ENCODE assay signal across 9 mouse cellular contexts in genomic region chr9:106421033-106421864, GRCm38 (mm10). TPM values are rescaled to one million over a fixed set of nuclear protein-coding genes. Genes with fewer than 3 reads are reported as not detected.
A peak's percentile ranks its signal among the peaks of the same experiment; 100 is the strongest.
DNase-seq lines count a peak whose midpoint lies in the region; ATAC-seq and TF ChIP-seq lines count a peak whose summit lies in the region.
"Had no signal": no experiment of that assay in that cellular context is flagged by ENCODE, and none has a peak within 500 bp of the region (broad histone marks: within the 10 kb centered on the region; RNA-seq: fewer than 3 reads in every experiment).

No protein-coding gene starts in this region.

- no peaks in the 10 kb centered on the region for H3K36me3 ChIP-seq in embryonic facial prominence, embryonic 14.5 days (ENCODE audit: control insufficient read depth, insufficient read depth, low read length)
- H3K36me3 ChIP-seq in hindbrain, postnatal 0 days (ENCODE audit: insufficient read depth, low read length), result no peaks in the 10 kb centered on the region
- H3K36me3 ChIP-seq in midbrain, embryonic 13.5 days, result no peaks in the 10 kb centered on the region
- H3K36me3 ChIP-seq: G1E had no signal

- no peaks in the 10 kb centered on the region for H3K9me3 ChIP-seq in embryonic facial prominence, embryonic 14.5 days (ENCODE audit: control insufficient read depth, low read length)
- no peaks in the 10 kb centered on the region for H3K9me3 ChIP-seq in hindbrain, postnatal 0 days (ENCODE audit: low read length)
- no peaks in the 10 kb centered on the region for H3K9me3 ChIP-seq in midbrain, embryonic 13.5 days
- H3K9me3 ChIP-seq: G1E had no signal

- peak overlapping the region; percentile 17; the same call in 1 of the 2 replicates for H3K4me3 ChIP-seq in embryonic facial prominence, embryonic 14.5 days (ENCODE audit: low read depth, low read length)
- H3K4me3 ChIP-seq in hindbrain, postnatal 0 days (ENCODE audit: low read length), result peak overlapping the region; percentile 1; the same call in 1 of the 2 replicates
- no peak overlapping the region; the same call in 1 of the 2 replicates for H3K4me3 ChIP-seq in midbrain, embryonic 13.5 days (replicated peaks)

- peak overlapping the region; percentile 30; the same call in 1 of the 2 replicates for H3K9ac ChIP-seq in embryonic facial prominence, embryonic 14.5 days (ENCODE audit: low read depth, low read length)
- 0 out of 2 replicates have a peak overlapping the region, but pooled peaks have one; percentile 13 for H3K9ac ChIP-seq in hindbrain, postnatal 0 days (replicated peaks; ENCODE audit: low read length)
- peak overlapping the region; percentile 14; the same call in 1 of the 2 replicates for H3K9ac ChIP-seq in midbrain, embryonic 13.5 days (replicated peaks)

- H3K4me1 ChIP-seq in embryonic facial prominence, embryonic 14.5 days (ENCODE audit: control insufficient read depth, insufficient read depth, low read length), result peaks cover 38% of the 10 kb centered on the region
- peaks cover 17% of the 10 kb centered on the region for H3K4me1 ChIP-seq in hindbrain, postnatal 0 days (ENCODE audit: insufficient read depth, low read length)
- H3K4me1 ChIP-seq in midbrain, embryonic 13.5 days (replicated peaks), result peaks cover 38% of the 10 kb centered on the region

- TF ChIP-seq CTCF in hindbrain, postnatal 0 days (IDR thresholded peaks at IDR 0.05; ENCODE audit: low read depth), result no peak

- 0 out of 2 replicates have a peak, but pooled peaks have one; percentile 3 for ATAC-seq in embryonic facial prominence, embryonic 14.5 days (ENCODE audit: low read depth)
- ATAC-seq in hindbrain, postnatal 0 days, result peak; percentile 57
- peak; percentile 37 for ATAC-seq in midbrain, embryonic 13.5 days

- H3K27ac ChIP-seq in embryonic facial prominence, embryonic 14.5 days (replicated peaks; ENCODE audit: low read depth, low read length), result peak overlapping the region; percentile 57
- H3K27ac ChIP-seq in hindbrain, postnatal 0 days, result peak overlapping the region; percentile 6; the same call in 1 of the 2 replicates
- H3K27ac ChIP-seq in midbrain, embryonic 13.5 days, result peak overlapping the region; percentile 80

- peak overlapping the region; percentile 50 for H3K4me2 ChIP-seq in embryonic facial prominence, embryonic 14.5 days (ENCODE audit: low read depth, low read length)
- H3K4me2 ChIP-seq in hindbrain, postnatal 0 days (ENCODE audit: low read depth, low read length), result peak overlapping the region; percentile 44
- peak overlapping the region; percentile 41 for H3K4me2 ChIP-seq in midbrain, embryonic 13.5 days (replicated peaks)

- 10% methylated on average over 16 of the region's 18 CpGs for WGBS in embryonic facial prominence, embryonic 14.5 days
- 9% methylated on average over 18 of the region's 18 CpGs for WGBS in hindbrain, postnatal 0 days
- WGBS in midbrain, embryonic 13.5 days, result 4% methylated on average over 18 of the region's 18 CpGs

- DNase-seq in kidney, adult 11 months, result peak; percentile 27
- DNase-seq in kidney, postnatal 25 days, result no peak
- no peak for DNase-seq in embryonic facial prominence, embryonic 14.5 days (ENCODE audit: low spot score)
- DNase-seq in hindbrain, postnatal 0 days (ENCODE audit: low spot score), result no peak
- DNase-seq in ovary, postnatal 36 days (ENCODE audit: low spot score), result no peak
- DNase-seq in left cerebral cortex, postnatal 14 days (ENCODE audit: low spot score in 2 of 2), result no peak
- no peak for DNase-seq in left cerebral cortex, postnatal 10 days (ENCODE audit: extremely low spot score in 1 of 2, low spot score in 2 of 2)

- H3K27me3 ChIP-seq in embryonic facial prominence, embryonic 14.5 days (replicated peaks; ENCODE audit: control insufficient read depth, insufficient read depth, low read length), result no peaks in the 10 kb centered on the region
- no peaks in the 10 kb centered on the region for H3K27me3 ChIP-seq in hindbrain, postnatal 0 days (ENCODE audit: insufficient read depth, low read length)
- H3K27me3 ChIP-seq in midbrain, embryonic 13.5 days, result 0 out of 2 replicates have a peak, but pooled peaks cover 5% of the 10 kb centered on the region

- intact Hi-C loops in left cerebral cortex, postnatal 14 days (cut with DNase I), result loop anchor here (1.0 to 10.0 kb wide), 4 partner anchors 52 to 216 kb away; partner anchors contain the start of genes Dusp7 and Twf2
- intact Hi-C loops in left cerebral cortex, postnatal 10 days (cut with DNase I), result loop anchor here (1.0 to 10.0 kb wide), 4 partner anchors 52 to 246 kb away; partner anchors contain the start of genes Dusp7 and Wdr82

RNA-seq across cellular contexts. Expression of gene Rpl29, which starts 8.0 kb away (rescaled TPM):
- 1,079 and 1,109 TPM in 2 replicates for polyA plus RNA-seq in embryonic facial prominence, embryonic 14.5 days (2014; fragmentation: Nextera tagmentation; extraction: Ambion mirVana)
- total RNA-seq in hindbrain, postnatal 0 days (2014; rRNA removed), result 691 and 792 TPM in 2 replicates
- polyA plus RNA-seq in hindbrain, postnatal 0 days (2015; fragmentation: Nextera tagmentation; extraction: Ambion mirVana), result 689 and 691 TPM in 2 replicates
- 676 and 681 TPM in 2 replicates for polyA plus RNA-seq in midbrain, embryonic 13.5 days (2015; fragmentation: Nextera tagmentation; extraction: Ambion mirVana)
- 100 to 1,000 TPM; 336 to 343 TPM for total RNA-seq in left cerebral cortex, postnatal 14 days (2021)
- 100 to 1,000 TPM; 378 to 397 TPM for total RNA-seq in left cerebral cortex, postnatal 10 days (2021)

RNA-seq across cellular contexts. Expression of gene Acy1, which starts 16.9 kb away (rescaled TPM):
- 37.9 and 45.1 TPM in 2 replicates for polyA plus RNA-seq in embryonic facial prominence, embryonic 14.5 days (2014; fragmentation: Nextera tagmentation; extraction: Ambion mirVana)
- 19.3 and 28.0 TPM in 2 replicates for total RNA-seq in hindbrain, postnatal 0 days (2014; rRNA removed)
- 22.2 and 23.0 TPM in 2 replicates for polyA plus RNA-seq in hindbrain, postnatal 0 days (2015; fragmentation: Nextera tagmentation; extraction: Ambion mirVana)
- 23.6 and 24.4 TPM in 2 replicates for polyA plus RNA-seq in midbrain, embryonic 13.5 days (2015; fragmentation: Nextera tagmentation; extraction: Ambion mirVana)
- total RNA-seq in left cerebral cortex, postnatal 14 days (2021), result 10 to 100 TPM in 1 of 2 experiments, 1 to 10 TPM in 1; 7.9 to 11.1 TPM
- total RNA-seq in left cerebral cortex, postnatal 10 days (2021), result 1 to 10 TPM; 9.2 to 9.3 TPM

RNA-seq across cellular contexts. Expression of gene Abhd14b, which starts 26.0 kb away (rescaled TPM):
- 21.5 and 30.3 TPM in 2 replicates for polyA plus RNA-seq in embryonic facial prominence, embryonic 14.5 days (2014; fragmentation: Nextera tagmentation; extraction: Ambion mirVana)
- 20.6 and 26.8 TPM in 2 replicates for total RNA-seq in hindbrain, postnatal 0 days (2014; rRNA removed)
- 12.4 and 16.8 TPM in 2 replicates for polyA plus RNA-seq in hindbrain, postnatal 0 days (2015; fragmentation: Nextera tagmentation; extraction: Ambion mirVana)
- 5.8 and 6.0 TPM in 2 replicates for polyA plus RNA-seq in midbrain, embryonic 13.5 days (2015; fragmentation: Nextera tagmentation; extraction: Ambion mirVana)
- 1 to 10 TPM; 7.7 to 8.1 TPM for total RNA-seq in left cerebral cortex, postnatal 14 days (2021)
- 10 to 100 TPM in 1 of 2 experiments, 1 to 10 TPM in 1; 9.7 to 10.3 TPM for total RNA-seq in left cerebral cortex, postnatal 10 days (2021)

RNA-seq across cellular contexts. Expression of gene Abhd14a, which starts 26.2 kb away (rescaled TPM):
- 60.9 and 66.1 TPM in 2 replicates for polyA plus RNA-seq in embryonic facial prominence, embryonic 14.5 days (2014; fragmentation: Nextera tagmentation; extraction: Ambion mirVana)
- total RNA-seq in hindbrain, postnatal 0 days (2014; rRNA removed), result 59.6 and 62.1 TPM in 2 replicates
- polyA plus RNA-seq in hindbrain, postnatal 0 days (2015; fragmentation: Nextera tagmentation; extraction: Ambion mirVana), result 66.8 and 69.2 TPM in 2 replicates
- 40.2 and 43.0 TPM in 2 replicates for polyA plus RNA-seq in midbrain, embryonic 13.5 days (2015; fragmentation: Nextera tagmentation; extraction: Ambion mirVana)
- 10 to 100 TPM; 48.7 to 54.1 TPM for total RNA-seq in left cerebral cortex, postnatal 14 days (2021)
- total RNA-seq in left cerebral cortex, postnatal 10 days (2021), result 10 to 100 TPM; 55.7 to 59.6 TPM

RNA-seq across cellular contexts. Expression of gene Pcbp4, which starts 31.8 kb away (rescaled TPM):
- 90.2 and 101 TPM in 2 replicates for polyA plus RNA-seq in embryonic facial prominence, embryonic 14.5 days (2014; fragmentation: Nextera tagmentation; extraction: Ambion mirVana)
- 623 and 719 TPM in 2 replicates for total RNA-seq in hindbrain, postnatal 0 days (2014; rRNA removed)
- 214 and 228 TPM in 2 replicates for polyA plus RNA-seq in hindbrain, postnatal 0 days (2015; fragmentation: Nextera tagmentation; extraction: Ambion mirVana)
- 280 and 309 TPM in 2 replicates for polyA plus RNA-seq in midbrain, embryonic 13.5 days (2015; fragmentation: Nextera tagmentation; extraction: Ambion mirVana)
- 100 to 1,000 TPM; 151 to 170 TPM for total RNA-seq in left cerebral cortex, postnatal 14 days (2021)
- total RNA-seq in left cerebral cortex, postnatal 10 days (2021), result 100 to 1,000 TPM; 222 to 242 TPM

Comparison
In these comparisons a context has a peak if more than half of its experiments do, and no peak if none do; other contexts are left out.
1. ATAC-seq: peak in every context shown above with its lines; median percentile 57 in hindbrain, postnatal 0 days; 37 in midbrain, embryonic 13.5 days; 3 in embryonic facial prominence, embryonic 14.5 days.
2. H3K27ac ChIP-seq: peak in every context shown above with its lines; median percentile 80 in midbrain, embryonic 13.5 days; 57 in embryonic facial prominence, embryonic 14.5 days; 6 in hindbrain, postnatal 0 days.